Mouse (Mus musculus): ENCODE results near the gene C1ql1. TPM values are rescaled to one million over a fixed set of nuclear protein-coding genes. Genes with fewer than 3 reads are reported as not detected.
"Not testable (repeated sequence)": the region's sequence is repeated elsewhere in the genome, so short reads cannot be mapped to it uniquely, and the experiment has no call there.

The C1ql1 gene
- total RNA-seq (2021): not detected
- long read RNA-seq, experiment 1: 0 reads
- long read RNA-seq, experiment 2: 0 reads

GRCm38 (mm10) chr11:102946265-102946991 is at the start of gene C1ql1:
Gene C1ql1 (minus strand): TSS chr11:102946688.
- DNase-seq (ENCODE audit: low spot score): peak; percentile 76

DNA sequence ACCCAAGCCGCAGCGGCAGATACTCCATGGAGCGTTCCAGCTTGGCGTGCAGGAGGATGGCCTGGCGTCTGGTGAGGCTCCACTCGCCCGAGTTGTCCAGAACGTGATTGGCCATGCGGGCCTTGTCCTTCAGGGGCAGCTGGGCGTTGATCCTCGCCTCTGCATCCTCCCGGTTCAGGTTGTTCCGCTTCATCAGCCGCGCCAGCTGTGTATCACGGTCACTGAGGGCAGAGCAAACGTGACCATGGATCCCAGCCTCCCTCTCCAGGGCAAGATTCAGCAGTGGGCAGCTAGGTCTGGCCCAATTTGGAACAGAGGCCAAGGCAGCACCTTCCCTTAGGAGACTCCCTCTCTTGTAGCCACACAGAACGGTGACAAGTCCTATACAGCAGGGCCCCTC is 48.5 kb upstream of the C1ql1 start:
- no peak for DNase-seq (ENCODE audit: low spot score)

- no peak for DNase-seq (ENCODE audit: low spot score)
Observed at GRCm38 (mm10) chr11:102993420-102994029, 47.0 kb upstream of the C1ql1 start.

DNA sequence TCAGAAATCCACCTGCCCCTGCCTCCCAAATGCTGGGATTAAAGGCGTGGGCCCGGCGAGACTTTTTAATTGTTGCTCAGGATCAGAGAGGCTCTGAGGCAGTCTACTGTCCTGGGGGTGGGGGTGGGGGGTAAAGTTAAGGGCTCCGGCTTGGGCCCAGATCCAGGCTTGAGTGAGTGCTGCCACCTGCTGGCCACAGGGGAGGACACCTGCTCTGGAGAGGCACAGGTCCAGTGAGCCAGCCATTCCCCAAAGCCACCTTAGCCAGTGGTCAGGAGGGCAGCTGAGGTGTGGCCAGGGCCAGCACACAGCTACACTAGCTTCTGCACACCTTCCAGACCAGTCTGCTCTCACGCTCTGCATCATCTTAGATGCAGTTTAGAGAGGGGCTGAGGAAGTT is 46.5 kb upstream of the C1ql1 start:
- peak; percentile 61 for DNase-seq (ENCODE audit: low spot score)

DNA sequence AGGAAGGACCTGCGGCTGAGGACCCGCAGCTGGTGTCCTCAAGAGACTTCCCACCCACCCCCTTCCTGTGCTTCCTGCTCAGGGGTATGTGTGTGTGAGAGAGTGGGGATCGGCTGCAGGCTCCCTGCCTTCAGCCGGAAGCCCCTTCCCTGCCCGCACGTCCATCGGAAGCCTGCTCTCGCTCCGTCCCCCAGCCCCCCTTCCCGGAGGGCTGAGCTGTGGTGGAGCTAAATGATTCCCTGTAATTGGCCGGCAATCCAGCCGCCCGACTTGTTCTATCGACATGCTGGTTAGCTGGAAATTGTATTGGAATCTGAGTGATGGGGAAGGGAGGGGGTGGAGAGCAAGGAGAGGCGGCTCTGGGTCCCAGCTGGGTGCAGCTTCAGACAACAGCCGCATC is 45.2 kb upstream of the C1ql1 start:
- DNase-seq (ENCODE audit: low spot score): no peak

DNA sequence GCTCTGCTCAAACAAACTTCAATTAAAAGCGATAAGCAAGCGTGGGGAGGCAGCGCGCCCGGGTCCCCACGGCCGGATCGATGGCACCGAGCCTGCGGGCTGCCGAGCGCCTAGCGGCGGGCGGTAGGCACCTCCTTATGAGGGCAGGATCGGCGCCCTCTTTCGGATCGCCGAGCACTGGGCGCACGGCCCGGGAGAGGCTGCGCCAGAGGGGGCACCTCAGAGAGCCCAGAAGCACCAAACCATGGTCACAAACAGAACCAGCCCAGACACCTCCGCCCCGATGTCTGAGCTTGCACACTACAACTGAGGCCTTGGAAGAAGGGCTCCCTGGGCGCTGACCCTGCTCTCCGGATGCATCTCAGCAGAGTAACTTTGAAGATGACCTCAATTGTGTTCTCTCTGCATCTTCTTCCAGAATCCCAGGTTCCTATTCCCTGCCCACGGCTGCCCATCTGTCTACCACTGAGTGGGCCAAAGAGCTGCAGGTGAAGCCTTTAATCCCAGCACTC is 43.7 kb upstream of the C1ql1 start:
- DNase-seq (ENCODE audit: low spot score): peak; percentile 29

GRCm38 (mm10) chr11:102989641-102990151 is 43.2 kb upstream of the C1ql1 start:
- DNase-seq (ENCODE audit: low spot score): no peak

DNA sequence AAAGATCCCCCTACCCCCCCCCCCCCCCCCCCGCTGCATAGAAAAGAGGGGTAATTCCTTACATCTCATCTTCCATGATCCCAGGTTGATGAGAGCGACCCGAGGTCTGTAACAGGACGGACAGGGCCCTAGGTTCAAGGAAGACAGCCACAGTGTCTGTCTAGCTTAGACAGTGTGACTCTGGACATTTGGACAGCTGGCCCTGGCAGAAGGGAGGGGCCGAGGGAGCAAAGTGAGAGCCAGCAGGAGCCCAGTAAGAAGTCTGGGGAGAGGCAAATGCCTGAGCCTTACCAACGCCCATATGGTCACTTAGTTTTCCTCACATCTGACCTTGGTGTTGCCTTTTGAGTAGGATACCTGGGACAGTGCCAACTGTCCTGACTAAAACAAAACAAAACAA is 38.7 kb upstream of the C1ql1 start:
- no peak for DNase-seq (ENCODE audit: low spot score)

GRCm38 (mm10) chr11:102984615-102985014 is 38.1 kb upstream of the C1ql1 start:
- no peak for DNase-seq (ENCODE audit: low spot score)

DNA sequence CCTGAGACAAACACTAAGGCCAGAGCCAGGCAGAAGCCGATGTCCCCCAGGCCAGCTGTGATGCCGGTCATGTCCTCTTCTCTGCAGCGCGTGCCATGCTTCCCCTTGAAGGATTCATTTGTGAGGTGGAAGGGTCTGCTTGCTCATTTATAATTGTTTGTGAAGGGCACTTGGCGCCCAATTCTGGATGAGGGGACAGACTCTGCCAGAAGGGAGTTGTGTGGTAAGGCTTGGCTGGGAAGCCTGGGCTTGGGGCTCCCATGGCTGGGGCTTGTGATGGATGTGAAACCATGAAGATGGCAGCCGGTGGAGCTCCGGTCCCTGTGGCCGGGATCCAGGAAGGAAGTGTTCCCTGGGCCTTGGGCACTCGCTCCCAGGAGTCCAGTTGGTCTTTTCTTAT is 37.6 kb upstream of the C1ql1 start:
- DNase-seq (ENCODE audit: low spot score): no peak

DNA sequence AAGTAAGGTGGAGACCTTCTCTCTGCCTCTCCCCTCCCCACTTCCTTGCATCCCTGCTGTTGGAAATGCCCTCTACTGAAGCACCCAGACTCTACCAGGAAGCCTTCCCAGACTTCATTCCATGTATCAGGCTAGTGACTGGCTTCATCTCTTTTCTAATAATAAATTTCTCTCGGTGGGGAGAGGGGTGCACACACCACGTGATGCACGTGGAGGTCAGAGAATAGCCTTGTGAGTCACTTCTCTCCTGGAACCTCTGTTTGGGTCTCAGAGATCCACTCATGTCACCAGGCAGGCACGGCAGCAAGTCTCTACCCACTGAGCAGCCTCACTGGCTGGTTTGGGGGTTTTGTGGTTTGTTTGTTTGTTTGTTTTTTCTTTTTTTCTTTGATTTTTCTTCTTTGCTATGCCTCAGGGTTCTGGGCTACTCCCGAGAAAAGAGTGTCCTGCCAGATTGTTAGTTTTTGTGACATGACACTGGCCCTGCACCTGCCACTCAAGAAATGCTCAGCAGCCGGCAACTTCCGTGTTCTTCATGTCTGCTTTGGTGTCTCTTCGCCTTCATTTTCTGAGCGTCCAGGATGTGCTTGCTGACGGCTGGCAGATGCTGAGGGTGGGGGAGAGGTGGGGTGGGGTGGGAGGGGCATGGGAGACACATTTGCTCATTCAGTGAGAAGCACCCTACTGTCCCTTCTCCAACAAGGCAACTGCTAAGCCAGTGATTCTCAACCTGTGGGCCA is 34.8 kb upstream of the C1ql1 start:
- no peak for DNase-seq (ENCODE audit: low spot score)

DNA sequence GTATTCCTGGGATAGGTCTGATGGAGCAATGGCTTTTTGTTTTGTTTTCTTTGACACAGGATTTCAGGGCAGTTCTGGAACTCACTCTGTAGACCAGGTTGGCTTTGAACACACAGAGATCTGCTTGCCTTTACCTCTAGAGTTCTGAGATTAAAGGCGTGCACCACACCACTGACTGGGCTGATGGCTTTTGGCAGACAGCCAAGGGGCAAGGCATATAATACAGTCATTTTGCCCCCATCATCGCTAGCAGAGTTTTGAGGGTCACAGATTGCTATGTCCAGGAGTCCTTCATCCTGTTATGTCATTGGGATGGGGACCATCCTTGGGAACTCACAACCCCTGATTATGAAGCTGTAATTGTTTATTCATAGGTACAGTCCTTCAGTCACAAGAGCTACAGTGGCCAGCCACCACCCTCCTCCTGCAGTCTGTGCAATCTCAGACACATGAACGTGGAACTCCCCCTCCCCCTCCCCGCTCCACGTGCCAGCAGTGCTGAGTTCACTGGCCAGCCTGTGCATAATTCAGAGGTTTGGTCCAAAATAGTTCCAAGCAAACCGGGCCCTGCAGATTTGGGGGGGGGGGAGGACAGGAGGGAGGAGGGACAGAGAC is 31.7 kb upstream of the C1ql1 start:
- no peak for DNase-seq (ENCODE audit: low spot score)

DNA sequence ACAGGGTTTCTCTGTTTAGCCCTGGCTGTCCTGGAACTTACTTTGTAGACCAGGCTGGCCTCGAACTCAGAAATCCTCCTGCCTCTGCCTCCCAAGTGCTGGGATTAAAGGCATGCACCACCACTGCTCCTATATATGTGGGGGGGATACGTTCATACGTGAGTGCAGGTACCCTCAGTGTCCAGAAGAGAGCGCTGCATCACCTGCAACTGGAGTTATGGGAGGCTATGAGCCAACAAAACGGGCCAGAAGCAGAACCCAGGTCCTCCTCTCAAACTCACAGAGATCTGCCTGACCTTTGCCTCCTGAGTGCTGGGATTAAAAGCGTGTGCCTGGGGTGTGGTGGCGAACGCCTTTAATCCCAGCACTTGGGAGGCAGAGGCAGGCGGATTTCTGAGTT is 29.5 kb upstream of the C1ql1 start:
- DNase-seq (ENCODE audit: low spot score): not testable (repeated sequence)

- no peak for DNase-seq (ENCODE audit: low spot score)
Observed at GRCm38 (mm10) chr11:102972326-102972725, 25.8 kb upstream of the C1ql1 start.

DNA sequence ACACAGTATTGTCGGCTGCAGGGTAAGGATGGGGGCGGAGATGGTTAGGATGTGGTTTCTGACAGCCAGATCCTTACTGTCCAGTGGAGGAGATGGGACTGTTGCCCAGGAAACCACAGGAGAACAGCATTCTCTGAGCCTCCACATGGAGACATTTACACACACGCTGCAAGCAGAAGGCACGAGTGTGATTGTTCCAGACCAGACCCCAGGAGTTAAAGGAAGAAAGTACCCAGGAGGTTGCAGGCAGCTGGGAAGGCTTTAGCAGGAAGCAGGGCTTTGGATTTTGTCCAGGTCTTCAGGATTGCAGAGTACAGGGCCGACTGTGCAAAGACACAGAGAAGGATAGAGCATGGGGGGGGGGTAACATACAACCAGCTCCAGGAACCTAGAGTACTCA is 25.1 kb upstream of the C1ql1 start:
- no peak for DNase-seq (ENCODE audit: low spot score)

DNA sequence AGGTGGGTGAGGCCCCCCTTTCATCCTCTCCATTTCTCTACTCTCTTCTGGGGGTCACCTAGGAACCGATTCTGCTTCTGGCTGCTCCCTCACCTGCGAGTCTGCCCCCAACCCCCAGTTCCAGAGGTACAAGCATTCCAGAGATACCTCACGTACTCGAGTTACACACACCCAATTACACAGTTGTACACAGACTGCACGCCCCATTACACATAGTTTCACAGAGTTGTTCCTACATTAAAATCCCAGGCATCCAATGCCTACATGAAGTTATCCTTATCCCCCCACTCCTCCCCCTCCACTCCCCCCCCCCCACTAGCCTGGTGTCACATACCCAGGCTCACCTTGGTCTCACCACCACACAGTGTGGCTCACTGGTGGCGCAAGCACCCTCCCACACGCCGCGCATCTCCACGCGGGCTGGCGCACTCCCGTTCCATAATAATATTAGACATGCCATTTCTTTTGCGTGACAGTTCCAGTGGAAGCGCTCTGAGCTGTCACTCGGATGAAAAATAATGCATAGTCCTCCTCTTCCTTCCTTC is 18.1 kb upstream of the C1ql1 start:
- DNase-seq (ENCODE audit: low spot score): no peak

DNA sequence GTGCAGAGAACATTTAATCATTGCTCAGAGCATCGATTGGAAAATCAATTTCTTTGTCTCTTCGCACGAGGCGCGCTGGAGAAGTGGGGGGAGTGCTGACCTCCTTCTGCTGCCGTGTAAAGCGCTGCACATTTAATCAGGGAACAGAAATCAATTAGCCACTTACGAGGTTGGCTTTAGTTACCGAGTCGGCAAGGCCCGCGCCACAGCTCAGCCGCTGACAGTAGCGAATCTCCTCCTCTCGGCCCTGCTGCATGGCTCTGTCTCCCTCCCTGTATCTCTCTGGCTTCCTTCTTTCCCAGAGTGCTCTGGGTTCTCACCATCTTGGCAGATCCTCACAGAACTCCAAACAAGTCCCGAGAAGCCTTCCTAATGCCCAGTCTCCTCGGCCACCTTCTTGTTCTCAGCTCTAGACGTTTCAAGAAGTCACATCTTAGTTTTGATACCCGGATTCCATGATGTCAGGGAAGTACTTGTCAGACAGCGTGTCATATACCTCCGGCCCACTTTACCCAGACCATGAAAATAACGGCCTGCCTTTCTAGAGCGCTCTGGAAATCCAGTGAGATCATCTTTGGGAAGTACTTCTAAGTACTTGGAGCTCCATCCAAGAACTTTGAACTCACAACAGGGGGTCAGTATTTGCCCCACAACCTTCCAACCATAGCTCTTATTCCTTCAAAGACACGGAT is 17.5 kb upstream of the C1ql1 start:
- DNase-seq (ENCODE audit: low spot score): no peak

GRCm38 (mm10) chr11:102963246-102963854 is 16.9 kb upstream of the C1ql1 start:
- no peak for DNase-seq (ENCODE audit: low spot score)

DNA sequence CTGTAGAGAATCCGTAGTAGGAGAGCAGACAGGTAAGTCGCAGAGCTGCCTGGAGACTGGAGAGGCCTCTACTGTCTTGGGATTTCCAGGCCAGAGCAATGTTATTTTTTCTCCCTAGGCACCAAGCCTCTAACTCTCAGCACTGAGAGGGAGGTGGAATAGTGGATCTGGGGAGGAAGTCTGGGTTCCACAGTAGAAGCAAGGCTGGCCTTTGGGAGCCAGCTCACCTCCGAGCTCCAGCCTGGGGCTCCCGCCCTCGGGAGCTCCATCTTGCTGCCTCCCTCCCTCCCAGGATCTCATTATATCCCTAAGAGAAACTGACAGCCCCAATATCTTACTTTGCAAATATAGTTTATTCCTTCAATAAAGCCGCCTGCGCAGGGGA is 16.4 kb upstream of the C1ql1 start:
- DNase-seq (ENCODE audit: low spot score): no peak

- DNase-seq (ENCODE audit: low spot score): no peak
Observed at GRCm38 (mm10) chr11:102961082-102961481, 14.6 kb upstream of the C1ql1 start.

Data from gastrocnemius, adult 18-20 months (tissue).